ENCODE assay signal across 15 mouse cellular contexts in the genomic region with DNA sequence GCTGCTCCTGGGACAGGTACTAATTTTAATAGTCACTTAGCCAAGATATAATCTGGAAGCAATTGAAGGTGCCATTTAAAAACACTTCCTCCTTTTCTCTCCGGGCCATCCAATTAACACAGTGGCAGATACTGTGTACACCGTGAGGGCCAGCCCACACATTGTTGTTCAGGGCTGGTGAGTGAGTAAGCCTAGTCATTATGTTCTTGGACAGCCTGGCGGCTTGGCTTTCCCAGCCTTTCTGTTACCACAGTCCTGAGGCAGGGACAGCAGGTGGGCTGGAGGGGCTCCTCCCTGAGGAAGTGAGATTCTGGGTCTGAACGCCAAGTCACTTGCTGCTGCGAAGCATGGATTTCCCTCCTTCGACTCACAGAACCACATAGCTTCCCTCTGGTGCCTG. TPM values are rescaled to one million over a fixed set of nuclear protein-coding genes. Genes with fewer than 3 reads are reported as not detected.
A peak's percentile ranks its signal among the peaks of the same experiment; 100 is the strongest.
DNase-seq lines count a peak whose midpoint lies in the region; ATAC-seq and TF ChIP-seq lines count a peak whose summit lies in the region.
"Had no signal": no experiment of that assay in that cellular context is flagged by ENCODE, and none has a peak within 500 bp of the region (broad histone marks: within the 10 kb centered on the region; RNA-seq: fewer than 3 reads in every experiment).

No protein-coding gene starts in this region.

- H3K27ac ChIP-seq in hindbrain, embryonic 10.5 days = 0 out of 2 replicates have a peak overlapping the region, but pooled peaks have one; percentile 3
- H3K27ac ChIP-seq in hindbrain, embryonic 14.5 days = no peak overlapping the region
- H3K27ac ChIP-seq in MEL (ENCODE audit: control insufficient read depth, low read depth, low read length) = no peak overlapping the region
- no peak overlapping the region for H3K27ac ChIP-seq in forebrain, postnatal 0 days (ENCODE audit: low read depth, low read length)
- H3K27ac ChIP-seq: embryonic facial prominence, embryonic 12.5 days; liver, embryonic 15.5 days had no signal

- H3K4me3 ChIP-seq in hindbrain, embryonic 10.5 days = no peak overlapping the region
- no peak overlapping the region for H3K4me3 ChIP-seq in hindbrain, embryonic 14.5 days (replicated peaks; ENCODE audit: low read length)
- peak overlapping the region in 1 of 2 experiments; percentile 35; a peak in 1 of 4 replicates for H3K4me3 ChIP-seq in MEL (ENCODE audit: control insufficient read depth in 1 of 2, insufficient read depth in 1 of 2, low read depth in 2 of 2, low read length in 2 of 2)
- H3K4me3 ChIP-seq in forebrain, postnatal 0 days (ENCODE audit: low read depth, low read length) = no peak overlapping the region
- H3K4me3 ChIP-seq: embryonic facial prominence, embryonic 12.5 days; liver, embryonic 15.5 days had no signal

- no peak for ATAC-seq in hindbrain, embryonic 14.5 days (ENCODE audit: low FRiP score)
- peak; percentile 67 for ATAC-seq in megakaryocyte, adult 5-6 weeks (ENCODE audit: poor library complexity, severe bottlenecking)
- ATAC-seq in forebrain, postnatal 0 days = no peak
- ATAC-seq: intestine, postnatal 0 days had no signal

- no peaks in the 10 kb centered on the region for H3K27me3 ChIP-seq in hindbrain, embryonic 10.5 days (ENCODE audit: insufficient read depth, poor library complexity, severe bottlenecking)
- no peaks in the 10 kb centered on the region for H3K27me3 ChIP-seq in hindbrain, embryonic 14.5 days (ENCODE audit: control insufficient read depth, insufficient read depth, low read length)
- H3K27me3 ChIP-seq in MEL (ENCODE audit: control insufficient read depth in 1 of 2, insufficient read depth in 2 of 2, low read length in 2 of 2) = no peaks in the 10 kb centered on the region; a peak in 1 of 4 replicates
- H3K27me3 ChIP-seq in forebrain, postnatal 0 days (ENCODE audit: insufficient read depth, low read length) = no peaks in the 10 kb centered on the region
- H3K27me3 ChIP-seq: embryonic facial prominence, embryonic 12.5 days; liver, embryonic 15.5 days had no signal

- TF ChIP-seq CTCF in MEL (IDR thresholded peaks at IDR 0.05 in 2 of 3, conservative IDR thresholded peaks at IDR 0.05 in 1 of 3; ENCODE audit: control insufficient read depth in 1 of 3, insufficient read depth in 1 of 3, low read depth in 2 of 3, low read length in 3 of 3, poor library complexity in 1 of 3, severe bottlenecking in 1 of 3) = no peak
- no peak for TF ChIP-seq CTCF in forebrain, postnatal 0 days (IDR thresholded peaks at IDR 0.05; ENCODE audit: low read depth)

- no peak for TF ChIP-seq POLR2A in MEL (IDR thresholded peaks at IDR 0.05; ENCODE audit: control insufficient read depth in 1 of 2, insufficient read depth in 1 of 2, low read depth in 1 of 2, low read length in 2 of 2, poor library complexity in 1 of 2)

- H3K36me3 ChIP-seq in hindbrain, embryonic 10.5 days = peaks cover 47% of the 10 kb centered on the region
- H3K36me3 ChIP-seq in hindbrain, embryonic 14.5 days (replicated peaks; ENCODE audit: control insufficient read depth, insufficient read depth) = peaks cover 20% of the 10 kb centered on the region
- H3K36me3 ChIP-seq in MEL (ENCODE audit: control insufficient read depth in 1 of 2, insufficient read depth in 2 of 2, low read length in 2 of 2) = peaks cover 0 to 9% of the 10 kb centered on the region in 2 experiments; a peak in 2 of 4 replicates
- H3K36me3 ChIP-seq in forebrain, postnatal 0 days (ENCODE audit: insufficient read depth) = peaks cover 18% of the 10 kb centered on the region; the same call in 1 of the 2 replicates

- intact Hi-C loops in left cerebral cortex, postnatal 4 days (cut with DNase I) = no loop called here

- no peak for TF ChIP-seq RAD21 in MEL (IDR thresholded peaks at IDR 0.05; ENCODE audit: low read depth, low read length)

- H3K4me1 ChIP-seq in hindbrain, embryonic 10.5 days (replicated peaks) = no peaks in the 10 kb centered on the region
- no peaks in the 10 kb centered on the region for H3K4me1 ChIP-seq in hindbrain, embryonic 14.5 days (replicated peaks; ENCODE audit: control insufficient read depth, insufficient read depth, low read length)
- H3K4me1 ChIP-seq in MEL (ENCODE audit: control insufficient read depth in 1 of 2, insufficient read depth in 2 of 2, low read length in 2 of 2) = peaks cover 0 to 8% of the 10 kb centered on the region in 2 experiments; a peak in 1 of 4 replicates
- no peaks in the 10 kb centered on the region for H3K4me1 ChIP-seq in forebrain, postnatal 0 days (ENCODE audit: insufficient read depth)
- H3K4me1 ChIP-seq: embryonic facial prominence, embryonic 12.5 days; liver, embryonic 15.5 days had no signal

- no peak overlapping the region for H3K9ac ChIP-seq in hindbrain, embryonic 14.5 days
- H3K9ac ChIP-seq in MEL (ENCODE audit: control insufficient read depth, low read depth, low read length, poor library complexity, severe bottlenecking) = 0 out of 2 replicates have a peak overlapping the region, but pooled peaks have one; percentile 22
- no peak overlapping the region for H3K9ac ChIP-seq in forebrain, postnatal 0 days
- H3K9ac ChIP-seq: embryonic facial prominence, embryonic 12.5 days; liver, embryonic 15.5 days had no signal

- H3K9me3 ChIP-seq in hindbrain, embryonic 10.5 days = peaks cover 4% of the 10 kb centered on the region; the same call in 1 of the 2 replicates
- H3K9me3 ChIP-seq in hindbrain, embryonic 14.5 days (ENCODE audit: control insufficient read depth, low read length) = no peaks in the 10 kb centered on the region
- no peaks in the 10 kb centered on the region for H3K9me3 ChIP-seq in MEL (replicated peaks; ENCODE audit: insufficient read depth, low read length)
- H3K9me3 ChIP-seq in forebrain, postnatal 0 days (ENCODE audit: low read length) = no peaks in the 10 kb centered on the region
- H3K9me3 ChIP-seq: embryonic facial prominence, embryonic 12.5 days; liver, embryonic 15.5 days had no signal

- 66% methylated on average over 6 of the region's 6 CpGs for WGBS in hindbrain, embryonic 10.5 days
- WGBS in hindbrain, embryonic 14.5 days = 57% methylated on average over 6 of the region's 6 CpGs
- 33% methylated on average over 6 of the region's 6 CpGs for WGBS in forebrain, postnatal 0 days

- no peak for DNase-seq in hindbrain, embryonic 10.5 days (ENCODE audit: low spot score)
- DNase-seq in hindbrain, embryonic 14.5 days (ENCODE audit: low spot score) = no peak
- peak; percentile 52 for DNase-seq in A20 (ENCODE audit: low read depth, low spot score)
- DNase-seq in MEL (ENCODE audit: low read depth, low spot score) = peak; percentile 76
- no peak for DNase-seq in urinary bladder, postnatal 36 days (ENCODE audit: low spot score in 2 of 2)
- DNase-seq in left cerebral cortex, postnatal 4 days = no peak
- no peak for DNase-seq in forebrain, postnatal 0 days
- DNase-seq: cerebellum, adult 18-20 months; heart, adult 18-20 months; heart, postnatal 10 days had no signal

- no peaks in the 10 kb centered on the region for H3K79me2 ChIP-seq in MEL (ENCODE audit: control insufficient read depth, insufficient read depth, low read length, poor library complexity)

- TF ChIP-seq EP300 in MEL (IDR thresholded peaks at IDR 0.05; ENCODE audit: low read depth in 1 of 2, low read length in 2 of 2) = no peak

- H3K4me2 ChIP-seq in hindbrain, embryonic 14.5 days (replicated peaks) = no peak overlapping the region
- H3K4me2 ChIP-seq in forebrain, postnatal 0 days (ENCODE audit: low read depth) = no peak overlapping the region
- H3K4me2 ChIP-seq: embryonic facial prominence, embryonic 12.5 days; liver, embryonic 15.5 days had no signal

TF ChIP-seq in MEL, 35 proteins besides CTCF, POLR2A, EP300 and RAD21 (continues in another document):
- no peak for TF ChIP-seq HCFC1 (IDR thresholded peaks at IDR 0.05; ENCODE audit: low read depth, low read length)
- TF ChIP-seq ETS1 (IDR thresholded peaks at IDR 0.05; ENCODE audit: low read depth, low read length) = no peak
- no peak for TF ChIP-seq MAZ (IDR thresholded peaks at IDR 0.05; ENCODE audit: low read depth, low read length)

RNA-seq across cellular contexts. Expression of a gene that starts 21.6 kb away (rescaled TPM):
- polyA plus RNA-seq in hindbrain, embryonic 10.5 days (2016; fragmentation: Nextera tagmentation; extraction: Ambion mirVana) = 311 and 319 TPM in 2 replicates
- polyA plus RNA-seq in hindbrain, embryonic 14.5 days (2014; fragmentation: Nextera tagmentation; extraction: Ambion mirVana) = 200 and 229 TPM in 2 replicates
- total RNA-seq in MEL (2012; rRNA removed) = 305 and 329 TPM in 2 replicates
- 100 to 1,000 TPM in 1 of 2 experiments, not detected in 1; 420 TPM for polyA plus RNA-seq in MEL (2012; ENCODE audit: insufficient read depth in 1 of 2, insufficient read length in 2 of 2, low read depth in 1 of 2, low replicate concordance in 2 of 2, missing spikeins in 1 of 2)
- 354 and 364 TPM in 2 replicates for total RNA-seq in megakaryocyte, adult 5-6 weeks (2015)
- 189 and 193 TPM in 2 replicates for total RNA-seq in megakaryocyte, adult 5-6 weeks (2017)
- total RNA-seq in left cerebral cortex, postnatal 4 days (2021) = 100 to 1,000 TPM; 212 to 227 TPM
- total RNA-seq in forebrain, postnatal 0 days (2014; rRNA removed) = 278 and 322 TPM in 2 replicates
- polyA plus RNA-seq in forebrain, postnatal 0 days (2015; fragmentation: Nextera tagmentation; extraction: Ambion mirVana) = 193 and 220 TPM in 2 replicates

RNA-seq across cellular contexts. Expression of a gene that starts 26.9 kb away (rescaled TPM):
- polyA plus RNA-seq in hindbrain, embryonic 10.5 days (2016; fragmentation: Nextera tagmentation; extraction: Ambion mirVana) = 9.6 and 11.9 TPM in 2 replicates
- 1.2 and 1.5 TPM in 2 replicates for polyA plus RNA-seq in hindbrain, embryonic 14.5 days (2014; fragmentation: Nextera tagmentation; extraction: Ambion mirVana)
- 8.4 and 9.1 TPM in 2 replicates for total RNA-seq in MEL (2012; rRNA removed)
- 10 to 100 TPM in 1 of 2 experiments, not detected in 1; 13.5 TPM for polyA plus RNA-seq in MEL (2012; ENCODE audit: insufficient read depth in 1 of 2, insufficient read length in 2 of 2, low read depth in 1 of 2, low replicate concordance in 2 of 2, missing spikeins in 1 of 2)
- total RNA-seq in megakaryocyte, adult 5-6 weeks (2015) = 44.4 and 45.1 TPM in 2 replicates
- 51.2 and 59.3 TPM in 2 replicates for total RNA-seq in megakaryocyte, adult 5-6 weeks (2017)
- 1 to 10 TPM in 1 of 2 experiments, under 1 TPM in 1; 0.84 to 1.2 TPM for total RNA-seq in left cerebral cortex, postnatal 4 days (2021)
- total RNA-seq in forebrain, postnatal 0 days (2014; rRNA removed) = 1.7 and 3.0 TPM in 2 replicates
- 1.2 and 1.6 TPM in 2 replicates for polyA plus RNA-seq in forebrain, postnatal 0 days (2015; fragmentation: Nextera tagmentation; extraction: Ambion mirVana)

RNA-seq across cellular contexts. Expression of a gene that starts 39.0 kb away (rescaled TPM):
- 0.12 TPM in 1 of 2 replicates, not detected in the other for polyA plus RNA-seq in hindbrain, embryonic 10.5 days (2016; fragmentation: Nextera tagmentation; extraction: Ambion mirVana)
- polyA plus RNA-seq in hindbrain, embryonic 14.5 days (2014; fragmentation: Nextera tagmentation; extraction: Ambion mirVana) = 0.23 TPM in 1 of 2 replicates, not detected in the other
- total RNA-seq in MEL (2012; rRNA removed) = 1.4 and 1.6 TPM in 2 replicates
- 1 to 10 TPM in 1 of 2 experiments, not detected in 1; 4.7 TPM for polyA plus RNA-seq in MEL (2012; ENCODE audit: insufficient read depth in 1 of 2, insufficient read length in 2 of 2, low read depth in 1 of 2, low replicate concordance in 2 of 2, missing spikeins in 1 of 2)
- 1.1 and 1.8 TPM in 2 replicates for total RNA-seq in megakaryocyte, adult 5-6 weeks (2015)
- total RNA-seq in megakaryocyte, adult 5-6 weeks (2017) = 1.3 and 3.5 TPM in 2 replicates
- 1 to 10 TPM in 1 of 2 experiments, not detected in 1; 1.2 TPM for total RNA-seq in left cerebral cortex, postnatal 4 days (2021)
- total RNA-seq in forebrain, postnatal 0 days (2014; rRNA removed) = 0.43 TPM in 1 of 2 replicates, not detected in the other
- 0.08 and 0.16 TPM in 2 replicates for polyA plus RNA-seq in forebrain, postnatal 0 days (2015; fragmentation: Nextera tagmentation; extraction: Ambion mirVana)
- total RNA-seq: heart, adult 18-20 months had no signal
- polyA plus RNA-seq: embryonic facial prominence, embryonic 12.5 days; intestine, postnatal 0 days; large intestine, adult 2 months had no signal

Comparison
In these comparisons a context has a peak if more than half of its experiments do, and no peak if none do; other contexts are left out.
1. DNase-seq: peak in A20 (single experiment) and MEL (single experiment); none in hindbrain, embryonic 10.5 days (single experiment), hindbrain, embryonic 14.5 days (single experiment), urinary bladder, postnatal 36 days (0 of 2), left cerebral cortex, postnatal 4 days (single experiment) and forebrain, postnatal 0 days (single experiment).